Mouse (Mus musculus) lung, adult 10 weeks (tissue): ENCODE data around the gene Peg3. TPM values are rescaled to one million over a fixed set of nuclear protein-coding genes. Genes with fewer than 3 reads are reported as not detected.

Experiments
- polyA plus RNA-seq: library from polyadenylated mRNA; stranded (reverse); fragments of 350-450 nt; fragmentation: Illumina TruSeq; extraction: RNeasy Lipid Tissue Mini Kit (QIAGEN cat#74804); gene quantifications from one replicate; pipeline ENCODE4 v1.2.3, GENCODE M21; 2014; ENCODE audit warnings: low read depth, low replicate concordance; ENCODE audit not compliant: insufficient read depth

Peg3 gene
- 3.0 TPM for polyA plus RNA-seq

GRCm38 (mm10) chr7:6730241-6730640 lies at the start of gene Peg3, which contains the start of gene Usp29:
TSS of gene Peg3 (minus strand) at chr7:6730431.
TSS of gene Usp29 (plus strand) at chr7:6730578.

GRCm38 (mm10) chr7:6696241-6697045 lies 33.8 kb downstream of the Peg3 start, which contains the start of gene Zim1:
TSS of gene Zim1 (minus strand) at chr7:6696450.

Other genes starting within 250 kb of the Peg3 start
- gene Olfr5, start 243.5 kb downstream of the Peg3 start, polyA plus RNA-seq = not detected
- gene Olfr1347, start 230.7 kb downstream of the Peg3 start, polyA plus RNA-seq = not detected
- not detected for gene Olfr1348, start 221.7 kb downstream of the Peg3 start, polyA plus RNA-seq
- gene Olfr1349, start 207.5 kb downstream of the Peg3 start, polyA plus RNA-seq = not detected
- gene Olfr1350, start 165.6 kb downstream of the Peg3 start, polyA plus RNA-seq = not detected
- 0.10 TPM for gene Zim1, start 34.0 kb downstream of the Peg3 start, polyA plus RNA-seq
- not detected for gene Usp29, start 147 bp upstream of the Peg3 start, polyA plus RNA-seq